Mouse (Mus musculus) MEL (cell line): ENCODE results near the gene Hmx3. TPM values are rescaled to one million over a fixed set of nuclear protein-coding genes. Genes with fewer than 3 reads are reported as not detected.

Source experiments
- DNase-seq: peaks from one replicate; pipeline ENCODE4 v3.0.0; 2011; ENCODE audit warnings: low read depth, low spot score
- H3K27ac ChIP-seq: 2 replicates; pipeline ENCODE4 v1.5.1; 2012; ENCODE audit warnings: low read depth, mild to moderate bottlenecking, control low read depth, low read length, moderate library complexity; ENCODE audit not compliant: control insufficient read depth
- H3K27me3 ChIP-seq, 2 experiments: fragments of 150-350 bp in 1 of 2; sonication (generic) in 1 of 2; 2 replicates each; pipeline ENCODE4 v1.6.1; 2012; ENCODE audit warnings: low read length in 2 of 2, mild to moderate bottlenecking in 2 of 2, improper control_type of control experiment in 1 of 2, moderate library complexity in 1 of 2; ENCODE audit not compliant: insufficient read depth in 2 of 2, control insufficient read depth in 1 of 2
- H3K36me3 ChIP-seq, 2 experiments: 2 replicates each; pipeline ENCODE4 v1.6.1; 2012 to 2014; ENCODE audit warnings: low read length in 2 of 2, improper control_type of control experiment in 1 of 2, inconsistent platforms in 1 of 2, mild to moderate bottlenecking in 1 of 2; ENCODE audit not compliant: insufficient read depth in 2 of 2, control insufficient read depth in 1 of 2
- H3K4me1 ChIP-seq, 2 experiments: fragments of 150-350 bp in 1 of 2; sonication (generic) in 1 of 2; 2 replicates each; pipeline ENCODE4 v1.6.1; 2012; ENCODE audit warnings: low read length in 2 of 2, improper control_type of control experiment in 1 of 2, mild to moderate bottlenecking in 1 of 2; ENCODE audit not compliant: insufficient read depth in 2 of 2, control insufficient read depth in 1 of 2
- H3K4me3 ChIP-seq, 2 experiments: fragments of 150-350 bp in 1 of 2; sonication (generic) in 1 of 2; 2 replicates each; pipeline ENCODE4 v1.5.1; 2012; ENCODE audit warnings: low read depth in 2 of 2, low read length in 2 of 2, mild to moderate bottlenecking in 2 of 2, moderate library complexity in 2 of 2, control low read depth in 1 of 2, improper control_type of control experiment in 1 of 2; ENCODE audit not compliant: control insufficient read depth in 1 of 2, insufficient read depth in 1 of 2
- H3K79me2 ChIP-seq: 2 replicates; pipeline ENCODE4 v1.6.1; 2012; ENCODE audit warnings: mild to moderate bottlenecking, low read length, moderate library complexity; ENCODE audit not compliant: control insufficient read depth, poor library complexity, insufficient read depth
- H3K9ac ChIP-seq: 2 replicates; pipeline ENCODE4 v1.6.1; 2012; ENCODE audit warnings: low read depth, mild to moderate bottlenecking, control low read depth, low read length, moderate library complexity; ENCODE audit not compliant: control insufficient read depth, poor library complexity, severe bottlenecking
- H3K9me3 ChIP-seq: fragments of 150-350 bp; sonication (generic); replicated peaks from 2 replicates; pipeline ENCODE4 v1.6.1; 2012; ENCODE audit warnings: mild to moderate bottlenecking, low read length, improper control_type of control experiment, moderate library complexity; ENCODE audit not compliant: insufficient read depth
- BHLHE40 ChIP-seq: IDR thresholded peaks from 2 replicates; pipeline ENCODE4 v1.6.1; 2012; ENCODE audit warnings: low read depth, mild to moderate bottlenecking, inconsistent platforms, low read length, improper control_type of control experiment, borderline replicate concordance
- CTCF ChIP-seq, 3 experiments: IDR thresholded peaks in 2 of 3; conservative IDR thresholded peaks in 1 of 3; 2 replicates each; pipeline ENCODE4 v1.5.1; 2011 to 2012; ENCODE audit warnings: low read length in 3 of 3, low read depth in 2 of 3, mild to moderate bottlenecking in 2 of 3, improper control_type of control experiment in 1 of 3, inconsistent platforms in 1 of 3, mixed read lengths in 1 of 3, moderate library complexity in 1 of 3; ENCODE audit not compliant: control insufficient read depth in 1 of 3, insufficient read depth in 1 of 3, poor library complexity in 1 of 3, severe bottlenecking in 1 of 3
- ELF1 ChIP-seq: IDR thresholded peaks from 2 replicates; pipeline ENCODE4 v1.6.1; 2014; ENCODE audit warnings: low read depth, mild to moderate bottlenecking, inconsistent platforms, low read length, improper control_type of control experiment, moderate library complexity
- ETS1 ChIP-seq: IDR thresholded peaks from 2 replicates; pipeline ENCODE4 v1.6.1; 2012; ENCODE audit warnings: low read depth, mild to moderate bottlenecking, inconsistent platforms, low read length, improper control_type of control experiment, moderate library complexity
- GABPA ChIP-seq: IDR thresholded peaks from 2 replicates; pipeline ENCODE4 v1.6.1; 2012; ENCODE audit warnings: low read depth, mild to moderate bottlenecking, inconsistent platforms, low read length, improper control_type of control experiment, moderate library complexity
- GATA1 ChIP-seq: IDR thresholded peaks from 2 replicates; pipeline ENCODE4 v1.6.1; 2011; ENCODE audit warnings: low read depth, low read length, improper control_type of control experiment
- HCFC1 ChIP-seq: IDR thresholded peaks from 2 replicates; pipeline ENCODE4 v1.6.1; 2012; ENCODE audit warnings: low read depth, mild to moderate bottlenecking, inconsistent platforms, low read length, improper control_type of control experiment, moderate library complexity
- KAT2A ChIP-seq: conservative IDR thresholded peaks from 2 replicates; pipeline ENCODE4 v1.6.1; 2012; ENCODE audit warnings: low read depth, low read length, improper control_type of control experiment, inconsistent platforms
- MAFK ChIP-seq: IDR thresholded peaks from 2 replicates; pipeline ENCODE4 v1.6.1; 2011; ENCODE audit warnings: low read depth, mild to moderate bottlenecking, low read length, improper control_type of control experiment, borderline replicate concordance
- MAX ChIP-seq: IDR thresholded peaks from 2 replicates; pipeline ENCODE4 v1.6.1; 2011; ENCODE audit warnings: low read length, improper control_type of control experiment
- MXI1 ChIP-seq: IDR thresholded peaks from 2 replicates; pipeline ENCODE4 v1.6.1; 2011; ENCODE audit warnings: mild to moderate bottlenecking, low read depth, low read length, improper control_type of control experiment
- MYB ChIP-seq: IDR thresholded peaks from 2 replicates; pipeline ENCODE4 v1.6.1; 2011; ENCODE audit warnings: mild to moderate bottlenecking, low read depth, low read length, improper control_type of control experiment
- NELFE ChIP-seq: IDR thresholded peaks from 2 replicates; pipeline ENCODE4 v1.6.1; 2011; ENCODE audit warnings: low read depth, low read length, improper control_type of control experiment
- NRF1 ChIP-seq: IDR thresholded peaks from 2 replicates; pipeline ENCODE4 v1.6.1; 2014; ENCODE audit warnings: low read depth, mild to moderate bottlenecking, inconsistent platforms, low read length, improper control_type of control experiment, moderate library complexity; ENCODE audit not compliant: poor library complexity, insufficient read depth, severe bottlenecking
- POLR2AphosphoS2 ChIP-seq: IDR thresholded peaks from 2 replicates; pipeline ENCODE4 v1.6.1; 2011; ENCODE audit warnings: low read length, improper control_type of control experiment
- SIN3A ChIP-seq: IDR thresholded peaks from 2 replicates; pipeline ENCODE4 v1.6.1; 2012; ENCODE audit warnings: low read length, improper control_type of control experiment, inconsistent platforms
- TAL1 ChIP-seq: IDR thresholded peaks from 2 replicates; pipeline ENCODE4 v1.6.1; 2012; ENCODE audit warnings: mild to moderate bottlenecking, inconsistent platforms, low read length, moderate library complexity, mixed read lengths
- TBP ChIP-seq: IDR thresholded peaks from 2 replicates; pipeline ENCODE4 v1.8.0; 2011; ENCODE audit warnings: low read depth, low read length, improper control_type of control experiment
- TCF12 ChIP-seq: IDR thresholded peaks from 2 replicates; pipeline ENCODE4 v1.6.1; 2014; ENCODE audit warnings: low read depth, mild to moderate bottlenecking, inconsistent platforms, low read length, improper control_type of control experiment, moderate library complexity
- UBTF ChIP-seq: IDR thresholded peaks from 2 replicates; pipeline ENCODE4 v1.6.1; 2012; ENCODE audit warnings: low read depth, mild to moderate bottlenecking, inconsistent platforms, low read length, improper control_type of control experiment, moderate library complexity, borderline replicate concordance; ENCODE audit not compliant: insufficient read depth
- USF1 ChIP-seq: IDR thresholded peaks from 2 replicates; pipeline ENCODE4 v1.6.1; 2014; ENCODE audit warnings: low read depth, mild to moderate bottlenecking, inconsistent platforms, low read length, improper control_type of control experiment, moderate library complexity
- USF2 ChIP-seq, 2 experiments: IDR thresholded peaks; 2 replicates each; pipeline ENCODE4 v1.6.1; 2011 to 2012; ENCODE audit warnings: improper control_type of control experiment in 2 of 2, low read length in 2 of 2, borderline replicate concordance in 1 of 2, inconsistent platforms in 1 of 2, low read depth in 1 of 2, mild to moderate bottlenecking in 1 of 2; ENCODE audit not compliant: insufficient read depth in 1 of 2
- ZKSCAN1 ChIP-seq: IDR thresholded peaks from 2 replicates; pipeline ENCODE4 v1.6.1; 2012; ENCODE audit warnings: low read depth, mild to moderate bottlenecking, inconsistent platforms, low read length, improper control_type of control experiment, moderate library complexity
- ZMIZ1 ChIP-seq: IDR thresholded peaks from 2 replicates; pipeline ENCODE4 v1.6.1; 2012; ENCODE audit warnings: low read depth, mild to moderate bottlenecking, inconsistent platforms, low read length, improper control_type of control experiment, moderate library complexity
- polyA plus RNA-seq, 2 experiments: library from polyadenylated mRNA; stranded (reverse) in 1 of 2; unstranded in 1 of 2; fragments of >175 nt in 1 of 2; fragments of >200 nt in 1 of 2; gene quantifications; 2 replicates each; pipeline versions ENCODE4 v1.2.1 to v1.2.4; 2012; ENCODE audit warnings: low replicate concordance in 2 of 2, low read depth in 1 of 2; ENCODE audit not compliant: insufficient read length in 2 of 2, insufficient read depth in 1 of 2, missing spikeins in 1 of 2
- total RNA-seq: library from RNA; depleted of rRNA; stranded (reverse); fragments of 300-350 nt; gene quantifications from 2 replicates; pipeline ENCODE4 v1.2.3, GENCODE M21; 2012

Gene Hmx3
- total and polyA plus RNA-seq, 3 experiments = not detected

GRCm38 (mm10) chr7:131546423-131546822 lies 3.8 kb downstream of the Hmx3 start:
- no peaks in the 10 kb centered on the region for H3K9me3 ChIP-seq
- H3K79me2 ChIP-seq = no peaks in the 10 kb centered on the region
- TF ChIP-seq NRF1 (no peak), SIN3A (no peak), UBTF (no peak), BHLHE40 (no peak), ELF1 (no peak), NELFE (no peak), HCFC1 (no peak)
- H3K36me3 ChIP-seq = no peaks in the 10 kb centered on the region
- DNase-seq = no peak
- no peak overlapping the region for H3K27ac ChIP-seq
- no peak overlapping the region for H3K9ac ChIP-seq
- no peaks in the 10 kb centered on the region for H3K4me1 ChIP-seq
- no peaks in the 10 kb centered on the region for H3K27me3 ChIP-seq
- H3K4me3 ChIP-seq = no peak overlapping the region

DNA sequence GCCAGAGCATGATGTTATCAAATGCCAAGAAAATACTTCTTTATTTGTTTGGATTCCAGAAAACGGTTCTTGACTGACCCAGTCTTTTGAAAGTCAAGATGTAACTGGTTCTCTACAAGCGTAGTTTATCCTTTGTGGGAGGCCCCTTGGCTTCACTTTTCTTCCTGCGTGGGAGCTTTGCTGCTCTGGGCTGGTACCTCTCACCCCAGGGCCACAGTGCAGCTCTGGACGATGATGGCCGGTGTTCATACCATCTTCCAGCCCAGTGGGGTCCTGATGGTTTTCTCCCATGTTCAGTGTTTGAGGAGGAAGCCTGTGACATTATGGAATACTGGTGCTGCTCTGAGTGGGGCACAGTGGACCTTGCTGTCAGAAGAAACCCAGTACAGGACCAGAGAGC lies 4.8 kb downstream of the Hmx3 start:
- Histone ChIP-seq H3K27ac (no peak overlapping the region), H3K9me3 (no peaks in the 10 kb centered on the region), H3K79me2 (no peaks in the 10 kb centered on the region), H3K36me3 (no peaks in the 10 kb centered on the region), H3K4me1 (no peaks in the 10 kb centered on the region), H3K4me3 (no peak overlapping the region)
- DNase-seq = no peak
- TF ChIP-seq NELFE (no peak), MAX (no peak), TBP (no peak), MYB (no peak), ZMIZ1 (no peak), UBTF (no peak), GABPA (no peak), ETS1 (no peak), USF2 (IDR thresholded peaks at IDR 0.05; ENCODE audit: borderline replicate concordance in 1 of 2, insufficient read depth in 1 of 2, low read depth in 1 of 2, low read length in 2 of 2) (no peak), CTCF (IDR thresholded peaks at IDR 0.05 in 2 of 3, conservative IDR thresholded peaks at IDR 0.05 in 1 of 3; ENCODE audit: control insufficient read depth in 1 of 3, insufficient read depth in 1 of 3, low read depth in 2 of 3, low read length in 3 of 3, poor library complexity in 1 of 3, severe bottlenecking in 1 of 3) (no peak), USF1 (no peak), POLR2AphosphoS2 (no peak), GATA1 (no peak), MAFK (no peak), KAT2A (no peak), MXI1 (no peak), TAL1 (no peak), ZKSCAN1 (no peak), TCF12 (no peak)
- TF ChIP-seq, all 39 proteins: peak for 0
- Histone ChIP-seq H3K27me3 (no peaks in the 10 kb centered on the region), H3K9ac (no peak overlapping the region)
